Mouse (Mus musculus) liver, embryonic 16.5 days (tissue): ENCODE data around the gene Rpp25l. TPM values are rescaled to one million over a fixed set of nuclear protein-coding genes. Genes with fewer than 3 reads are reported as not detected.

ENCODE experiments used
- ATAC-seq: fragments of 200-750 bp; cut with Nextera tagmentation; 2 replicates; pipeline ENCODE4 v1.8.0; 2017; ENCODE audit warnings: low read depth, mild to moderate bottlenecking, moderate number of reproducible peaks, moderate library complexity
- H3K27ac ChIP-seq: fragments of 300-500 bp; sonication (generic); 2 replicates; pipeline ENCODE4 v1.5.1; 2014; ENCODE audit warnings: mild to moderate bottlenecking, low read length
- H3K27me3 ChIP-seq: fragments of 300-500 bp; sonication (generic); 2 replicates; pipeline ENCODE4 v1.6.1; 2014; ENCODE audit warnings: low read depth, low read length, mixed read lengths; ENCODE audit not compliant: control insufficient read depth, insufficient read depth
- H3K36me3 ChIP-seq: fragments of 300-500 bp; sonication (generic); 2 replicates; pipeline ENCODE4 v1.6.1; 2014; ENCODE audit warnings: mild to moderate bottlenecking; ENCODE audit not compliant: control insufficient read depth, insufficient read depth
- H3K4me1 ChIP-seq: fragments of 300-500 bp; sonication (generic); 2 replicates; pipeline ENCODE4 v1.6.1; 2014; ENCODE audit warnings: low read depth, low read length, mixed read lengths; ENCODE audit not compliant: control insufficient read depth
- H3K4me2 ChIP-seq: fragments of 300-500 bp; sonication (generic); 2 replicates; pipeline ENCODE4 v1.6.1; 2014; ENCODE audit warnings: low read depth, low read length, mixed read lengths
- H3K4me3 ChIP-seq: fragments of 300-500 bp; sonication (generic); 2 replicates; pipeline ENCODE4 v1.5.1; 2014; ENCODE audit warnings: low read depth, mild to moderate bottlenecking, low read length
- H3K9ac ChIP-seq: fragments of 300-500 bp; sonication (generic); 2 replicates; pipeline ENCODE4 v1.6.1; 2014; ENCODE audit warnings: low read depth, low read length
- H3K9me3 ChIP-seq: fragments of 300-500 bp; sonication (generic); replicated peaks from 2 replicates; pipeline ENCODE4 v1.6.1; 2016; ENCODE audit warnings: low read length; ENCODE audit not compliant: control insufficient read depth
- WGBS: fragments of 180-500 bp; shearing (Covaris S2); extraction: QIAGEN DNeasy Blood & Tissue Kit; methylation state at CpG from one replicate; pipeline ENCODE4 v1.1.7; 2014; ENCODE audit not compliant: insufficient replicate concordance; 5-methylcytosine and 5-hydroxymethylcytosine counted together
- polyA plus RNA-seq: library from polyadenylated mRNA; unstranded; fragments of >200 nt; fragmentation: Nextera tagmentation; extraction: Ambion mirVana; gene quantifications from 2 replicates; pipeline ENCODE4 v1.2.1, GENCODE M21; 2015

Gene Rpp25l
- polyA plus RNA-seq, 1 experiment from 2014 or later: 27.2 TPM

GRCm38 (mm10) chr4:41682789-41683188, 30.5 kb downstream of the Rpp25l start:
- H3K27me3 ChIP-seq: peaks cover 13% of the 10 kb centered on the region
- no peak overlapping the region for H3K4me3 ChIP-seq
- H3K9ac ChIP-seq: no peak overlapping the region
- no peak overlapping the region for H3K4me2 ChIP-seq
- 8% methylated on average over 6 of the region's 6 CpGs for WGBS
- H3K27ac ChIP-seq: no peak overlapping the region
- no peaks in the 10 kb centered on the region for H3K36me3 ChIP-seq
- ATAC-seq: no peak
- H3K9me3 ChIP-seq: no peaks in the 10 kb centered on the region
- no peaks in the 10 kb centered on the region for H3K4me1 ChIP-seq

- Histone ChIP-seq H3K27me3 (peaks cover 13% of the 10 kb centered on the region), H3K9ac (no peak overlapping the region), H3K27ac (no peak overlapping the region)
Measured at GRCm38 (mm10) chr4:41681947-41682346, 31.4 kb downstream of the Rpp25l start.

GRCm38 (mm10) chr4:41681176-41681575, 32.2 kb downstream of the Rpp25l start:
- Histone ChIP-seq H3K4me3 (no peak overlapping the region), H3K9ac (no peak overlapping the region), H3K4me1 (no peaks in the 10 kb centered on the region), H3K4me2 (no peak overlapping the region), H3K9me3 (no peaks in the 10 kb centered on the region), H3K27ac (no peak overlapping the region), H3K36me3 (no peaks in the 10 kb centered on the region), H3K27me3 (peaks cover 13% of the 10 kb centered on the region)
- ATAC-seq: no peak
- WGBS: 53% methylated on average over 4 of the region's 4 CpGs

More at GRCm38 (mm10) chr4:41681947-41682346, 31.4 kb downstream of the Rpp25l start:
- no peaks in the 10 kb centered on the region for H3K9me3 ChIP-seq
- 58% methylated on average over 10 of the region's 10 CpGs for WGBS
- no peak overlapping the region for H3K4me3 ChIP-seq
- no peak for ATAC-seq
- no peaks in the 10 kb centered on the region for H3K36me3 ChIP-seq
- H3K4me1 ChIP-seq: no peaks in the 10 kb centered on the region
- no peak overlapping the region for H3K4me2 ChIP-seq

GRCm38 (mm10) chr4:41679291-41679690, 34.0 kb downstream of the Rpp25l start:
- no peaks in the 10 kb centered on the region for H3K4me1 ChIP-seq
- H3K36me3 ChIP-seq: no peaks in the 10 kb centered on the region
- WGBS: 43% methylated on average over 1 of the region's 2 CpGs
- H3K4me3 ChIP-seq: no peak overlapping the region
- no peak overlapping the region for H3K27ac ChIP-seq
- no peak overlapping the region for H3K9ac ChIP-seq
- no peaks in the 10 kb centered on the region for H3K9me3 ChIP-seq
- no peak overlapping the region for H3K4me2 ChIP-seq
- no peak for ATAC-seq
- H3K27me3 ChIP-seq: peaks cover 15% of the 10 kb centered on the region

GRCm38 (mm10) chr4:41678863-41679262, 34.5 kb downstream of the Rpp25l start:
- Histone ChIP-seq H3K9ac (no peak overlapping the region), H3K4me1 (no peaks in the 10 kb centered on the region), H3K36me3 (no peaks in the 10 kb centered on the region), H3K4me2 (no peak overlapping the region), H3K27ac (no peak overlapping the region), H3K27me3 (peaks cover 13% of the 10 kb centered on the region), H3K4me3 (no peak overlapping the region), H3K9me3 (no peaks in the 10 kb centered on the region)
- no peak for ATAC-seq
- 59% methylated on average over 6 of the region's 6 CpGs for WGBS

GRCm38 (mm10) chr4:41677006-41677629, 36.2 kb downstream of the Rpp25l start:
- Histone ChIP-seq H3K9me3 (no peaks in the 10 kb centered on the region), H3K27ac (no peak overlapping the region), H3K9ac (no peak overlapping the region), H3K4me3 (no peak overlapping the region), H3K4me1 (no peaks in the 10 kb centered on the region), H3K27me3 (peaks cover 5% of the 10 kb centered on the region), H3K4me2 (no peak overlapping the region), H3K36me3 (no peaks in the 10 kb centered on the region)
- 54% methylated on average over 13 of the region's 13 CpGs for WGBS
- no peak for ATAC-seq

- Histone ChIP-seq H3K27me3 (peaks cover 6% of the 10 kb centered on the region), H3K9me3 (no peaks in the 10 kb centered on the region), H3K4me2 (no peak overlapping the region), H3K4me1 (no peaks in the 10 kb centered on the region), H3K36me3 (no peaks in the 10 kb centered on the region), H3K9ac (no peak overlapping the region), H3K27ac (no peak overlapping the region), H3K4me3 (no peak overlapping the region)
- WGBS: 33% methylated on average over 17 of the region's 17 CpGs
- ATAC-seq: no peak
Measured at GRCm38 (mm10) chr4:41676248-41677005, 36.9 kb downstream of the Rpp25l start.

- no peaks in the 10 kb centered on the region for H3K4me1 ChIP-seq
- H3K9ac ChIP-seq: no peak overlapping the region
- H3K9me3 ChIP-seq: no peaks in the 10 kb centered on the region
- H3K4me3 ChIP-seq: no peak overlapping the region
- H3K36me3 ChIP-seq: no peaks in the 10 kb centered on the region
- H3K27me3 ChIP-seq: peaks cover 6% of the 10 kb centered on the region
- WGBS: 66% methylated on average over 19 of the region's 19 CpGs
- no peak overlapping the region for H3K4me2 ChIP-seq
- ATAC-seq: no peak
- no peak overlapping the region for H3K27ac ChIP-seq
Measured at GRCm38 (mm10) chr4:41673186-41673585, 40.1 kb downstream of the Rpp25l start.

GRCm38 (mm10) chr4:41672522-41672963, 40.8 kb downstream of the Rpp25l start:
- H3K27ac ChIP-seq: no peak overlapping the region
- no peak for ATAC-seq
- H3K4me1 ChIP-seq: no peaks in the 10 kb centered on the region
- H3K4me3 ChIP-seq: no peak overlapping the region
- peaks cover 6% of the 10 kb centered on the region for H3K27me3 ChIP-seq
- H3K4me2 ChIP-seq: no peak overlapping the region
- WGBS: 34% methylated on average over 8 of the region's 8 CpGs
- no peaks in the 10 kb centered on the region for H3K36me3 ChIP-seq
- no peak overlapping the region for H3K9ac ChIP-seq
- H3K9me3 ChIP-seq: no peaks in the 10 kb centered on the region
